Mouse (Mus musculus) intestine, postnatal 0 days (tissue): ENCODE data around the gene Ncdn. TPM values are rescaled to one million over a fixed set of nuclear protein-coding genes. Genes with fewer than 3 reads are reported as not detected.

Experiments
- ATAC-seq: fragments of 200-750 bp; cut with Nextera tagmentation; 2 replicates; pipeline ENCODE4 v1.8.0; 2017; ENCODE audit warnings: mild to moderate bottlenecking, moderate TSS enrichment, moderate library complexity
- H3K27ac ChIP-seq: fragments of 300-500 bp; sonication (generic); 2 replicates; pipeline ENCODE4 v1.5.1; 2014; ENCODE audit warnings: mild to moderate bottlenecking, low read depth, low read length, moderate library complexity
- H3K27me3 ChIP-seq: fragments of 300-500 bp; sonication (generic); replicated peaks from 2 replicates; pipeline ENCODE4 v1.6.1; 2014; ENCODE audit warnings: low read length, mixed read lengths; ENCODE audit not compliant: control insufficient read depth, insufficient read depth
- H3K36me3 ChIP-seq: fragments of 300-500 bp; sonication (generic); 2 replicates; pipeline ENCODE4 v1.6.1; 2014; ENCODE audit warnings: mild to moderate bottlenecking, moderate library complexity; ENCODE audit not compliant: control insufficient read depth, insufficient read depth
- H3K4me1 ChIP-seq: fragments of 300-500 bp; sonication (generic); replicated peaks from 2 replicates; pipeline ENCODE4 v1.6.1; 2014; ENCODE audit warnings: antibody characterized with exemption, low read length, mixed read lengths; ENCODE audit not compliant: control insufficient read depth, insufficient read depth
- H3K4me2 ChIP-seq: fragments of 300-500 bp; sonication (generic); replicated peaks from 2 replicates; pipeline ENCODE4 v1.6.1; 2014; ENCODE audit warnings: low read depth, mild to moderate bottlenecking, moderate library complexity
- H3K4me3 ChIP-seq: fragments of 300-500 bp; sonication (generic); 2 replicates; pipeline ENCODE4 v1.5.1; 2014; ENCODE audit warnings: low read depth, low read length
- H3K9ac ChIP-seq: fragments of 300-500 bp; sonication (generic); 2 replicates; pipeline ENCODE4 v1.6.1; 2014; ENCODE audit warnings: mild to moderate bottlenecking, low read depth, low read length
- H3K9me3 ChIP-seq: fragments of 300-500 bp; sonication (generic); 2 replicates; pipeline ENCODE4 v1.6.1; 2016; ENCODE audit warnings: mixed run types; ENCODE audit not compliant: control insufficient read depth
- CTCF ChIP-seq: sonication (generic); IDR thresholded peaks from 2 replicates; pipeline ENCODE4 v1.5.1; 2016; ENCODE audit warnings: low read depth, mild to moderate bottlenecking, control low read depth, antibody characterized with exemption, moderate library complexity
- WGBS: fragments of 180-500 bp; shearing (Covaris S2); extraction: QIAGEN DNeasy Blood & Tissue Kit; methylation state at CpG from one replicate; pipeline ENCODE4 v1.1.7; 2014; 5-methylcytosine and 5-hydroxymethylcytosine counted together
- polyA plus RNA-seq: library from polyadenylated mRNA; unstranded; fragments of >200 nt; fragmentation: Nextera tagmentation; extraction: Ambion mirVana; gene quantifications from 2 replicates; pipeline ENCODE4 v1.2.1, GENCODE M21; 2015

Gene Ncdn
- polyA plus RNA-seq, 1 experiment from 2014 or later = 13.5 TPM

GRCm38 (mm10) chr4:126742976-126743375, 10.3 kb downstream of the Ncdn start:
- Histone ChIP-seq H3K9me3 (no peaks in the 10 kb centered on the region), H3K4me2 (no peak overlapping the region), H3K36me3 (peaks cover 31% of the 10 kb centered on the region), H3K27me3 (peaks cover 15% of the 10 kb centered on the region), H3K4me3 (no peak overlapping the region), H3K27ac (no peak overlapping the region), H3K4me1 (no peaks in the 10 kb centered on the region), H3K9ac (no peak overlapping the region)
- no peak for ATAC-seq
- 61% methylated on average over 2 of the region's 2 CpGs for WGBS
- no peak for TF ChIP-seq CTCF

DNA sequence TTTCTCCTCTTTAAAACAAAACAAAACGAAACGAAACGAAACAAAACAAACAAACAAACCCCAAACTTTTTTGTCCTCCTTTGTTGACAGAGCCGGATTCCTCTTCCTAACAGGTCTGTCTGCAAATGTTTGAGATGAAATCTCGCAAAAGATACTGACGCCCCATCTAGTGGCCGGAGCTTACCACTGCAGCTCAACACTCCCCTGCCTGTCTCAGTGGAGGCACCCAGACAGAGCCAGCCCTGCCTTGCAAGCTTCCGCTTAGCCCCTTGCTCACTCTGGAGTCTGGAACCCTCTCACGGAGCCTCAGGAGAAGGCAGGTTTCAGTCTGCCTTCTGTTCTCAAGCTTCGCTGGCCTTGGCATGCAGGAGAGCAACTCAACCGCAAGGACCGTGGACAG, 11.8 kb downstream of the Ncdn start:
- Histone ChIP-seq H3K9ac (no peak overlapping the region), H3K27me3 (peaks cover 29% of the 10 kb centered on the region), H3K4me1 (no peaks in the 10 kb centered on the region), H3K4me3 (no peak overlapping the region), H3K9me3 (no peaks in the 10 kb centered on the region), H3K27ac (no peak overlapping the region), H3K4me2 (peak overlapping the region; percentile 38; the same call in 1 of the 2 replicates), H3K36me3 (peaks cover 21% of the 10 kb centered on the region)
- TF ChIP-seq CTCF = peak; percentile 92
- WGBS = 8% methylated on average over 12 of the region's 12 CpGs
- peak; percentile 46; the same call in 1 of the 2 replicates for ATAC-seq

- H3K4me1 ChIP-seq = no peaks in the 10 kb centered on the region
- ATAC-seq = no peak
- H3K9ac ChIP-seq = no peak overlapping the region
- no peak overlapping the region for H3K4me3 ChIP-seq
- no peak overlapping the region for H3K27ac ChIP-seq
- H3K9me3 ChIP-seq = no peaks in the 10 kb centered on the region
- H3K4me2 ChIP-seq = no peak overlapping the region
- peaks cover 12% of the 10 kb centered on the region for H3K36me3 ChIP-seq
- peaks cover 43% of the 10 kb centered on the region for H3K27me3 ChIP-seq
- 29% methylated on average over 10 of the region's 10 CpGs for WGBS
- TF ChIP-seq CTCF = peak; percentile 56
Observed at GRCm38 (mm10) chr4:126739966-126740676, 13.1 kb downstream of the Ncdn start.

DNA sequence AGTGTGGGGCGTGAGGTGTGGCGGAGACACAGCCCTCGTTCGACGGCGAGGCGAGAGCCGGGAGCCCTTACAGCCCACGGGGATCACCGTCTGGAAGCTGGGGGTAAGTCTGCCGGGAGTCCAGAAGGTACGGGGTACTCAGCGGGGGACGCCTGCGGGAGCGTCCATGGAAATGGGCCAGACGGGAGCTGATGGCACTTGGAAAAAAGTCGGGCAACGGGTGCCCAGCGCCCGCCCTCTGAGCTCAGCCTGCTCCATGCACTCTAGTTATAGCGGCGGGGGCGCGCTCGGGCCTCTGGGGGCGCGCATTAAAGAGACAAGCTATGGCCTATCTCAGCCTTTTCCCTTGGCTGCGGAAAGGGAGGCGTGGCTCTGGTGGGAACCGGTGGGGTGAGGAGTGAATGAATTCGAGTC, 17.2 kb downstream of the Ncdn start, which contains the start of gene Tfap2e:
TSS of gene Tfap2e (minus strand) at position 240 of the 414 bp plus-strand sequence.
- ATAC-seq = 0 out of 2 replicates have a peak, but pooled peaks have one; percentile 26
- no peaks in the 10 kb centered on the region for H3K4me1 ChIP-seq
- no peaks in the 10 kb centered on the region for H3K9me3 ChIP-seq
- peak within 1 kb of the TSS; percentile 41 for H3K4me3 ChIP-seq
- H3K27ac ChIP-seq = no peak within 1 kb of the TSS
- no peaks in the 10 kb centered on the region for H3K36me3 ChIP-seq
- H3K27me3 ChIP-seq = peaks cover 84% of the 10 kb centered on the region
- 1% methylated on average over 32 of the region's 32 CpGs for WGBS
- 0 out of 2 replicates have a peak within 1 kb of the TSS, but pooled peaks have one; percentile 22 for H3K9ac ChIP-seq
- peak within 1 kb of the TSS; percentile 67 for H3K4me2 ChIP-seq
- TF ChIP-seq CTCF = no peak

DNA sequence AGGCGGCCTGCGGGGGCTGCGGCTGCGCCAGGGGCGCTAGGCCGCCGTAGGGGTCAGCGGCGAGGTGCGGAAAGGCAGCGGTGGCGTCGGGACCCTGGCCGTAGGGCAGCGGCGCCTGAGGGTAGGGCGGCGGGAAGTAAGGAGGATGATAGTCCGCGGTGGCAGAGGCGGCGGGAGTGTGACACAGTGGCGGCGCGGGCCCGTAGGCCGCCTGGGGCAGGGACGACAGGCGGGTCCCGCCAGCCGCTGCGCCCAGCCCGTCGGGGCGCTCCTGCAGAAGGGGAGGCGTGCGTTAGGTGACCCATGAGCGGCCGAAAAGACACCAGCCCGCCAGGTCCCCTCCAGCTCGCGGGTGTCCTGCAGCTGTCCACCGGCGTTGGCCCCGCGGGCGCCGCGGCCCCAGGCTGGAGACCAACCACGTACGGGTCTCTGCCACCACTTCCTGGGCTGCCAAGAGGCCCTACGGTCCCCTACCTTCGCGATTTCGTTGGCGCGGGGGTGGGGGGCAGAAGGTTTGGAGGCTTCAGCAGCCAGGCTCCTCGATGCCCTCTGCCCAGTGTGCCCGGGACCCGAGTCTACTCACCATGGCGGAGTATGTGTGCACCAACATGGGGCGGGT, 17.7 kb downstream of the Ncdn start:
- WGBS = 2% methylated on average over 58 of the region's 62 CpGs
- 0 out of 2 replicates have a peak, but pooled peaks have one; percentile 28 for ATAC-seq
- Histone ChIP-seq H3K36me3 (no peaks in the 10 kb centered on the region), H3K4me1 (no peaks in the 10 kb centered on the region), H3K4me3 (peak overlapping the region; percentile 41), H3K9ac (0 out of 2 replicates have a peak overlapping the region, but pooled peaks have one; percentile 22), H3K27me3 (peaks cover 89% of the 10 kb centered on the region), H3K9me3 (no peaks in the 10 kb centered on the region), H3K27ac (no peak overlapping the region), H3K4me2 (peak overlapping the region; percentile 67)
- no peak for TF ChIP-seq CTCF

DNA sequence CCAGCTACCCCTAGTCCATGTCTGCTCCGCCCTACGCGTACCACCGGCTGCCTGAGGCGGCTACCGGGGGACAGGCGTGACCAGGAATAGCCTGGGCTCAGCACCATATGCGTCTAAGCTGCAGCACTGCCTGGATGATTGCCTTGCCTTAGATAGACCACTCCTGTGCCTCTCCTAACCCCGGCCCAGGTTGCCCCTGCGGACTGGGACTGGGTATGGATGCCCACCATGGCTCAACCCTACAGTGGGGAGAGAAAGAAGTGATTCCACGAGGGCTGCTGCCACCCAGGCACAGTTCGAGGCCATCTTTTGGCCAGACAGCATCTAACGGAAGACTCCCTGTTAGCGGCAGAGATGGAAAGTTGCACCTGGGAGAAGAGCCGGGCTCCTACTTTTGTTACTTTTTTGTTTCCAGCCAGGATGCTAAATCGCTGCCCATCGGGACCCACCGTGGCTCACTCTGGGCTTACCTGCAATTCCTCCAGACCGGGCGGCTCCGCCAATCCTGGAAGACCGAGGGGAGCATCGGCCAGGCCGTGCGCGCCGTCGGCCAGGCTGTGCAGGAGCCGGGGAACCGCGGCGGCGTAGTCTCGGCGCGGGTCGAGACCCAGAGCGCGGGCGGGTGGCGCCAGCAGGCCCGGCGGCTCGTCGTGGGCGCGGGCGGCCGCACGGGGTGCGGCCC, 18.4 kb downstream of the Ncdn start:
- 4% methylated on average over 50 of the region's 51 CpGs for WGBS
- no peaks in the 10 kb centered on the region for H3K36me3 ChIP-seq
- no peaks in the 10 kb centered on the region for H3K4me1 ChIP-seq
- ATAC-seq = no peak
- H3K27ac ChIP-seq = no peak overlapping the region
- no peak for TF ChIP-seq CTCF
- peak overlapping the region; percentile 67 for H3K4me2 ChIP-seq
- no peaks in the 10 kb centered on the region for H3K9me3 ChIP-seq
- H3K27me3 ChIP-seq = peaks cover 95% of the 10 kb centered on the region
- H3K9ac ChIP-seq = no peak overlapping the region
- peak overlapping the region; percentile 41 for H3K4me3 ChIP-seq
